Mouse (Mus musculus): ENCODE results near the gene Gjd3.

Gene Gjd3

GRCm38 (mm10) chr11:98982773-98983133 is at the start of gene Gjd3:
Gene Gjd3 (minus strand): TSS chr11:98983016.
- WGBS = 2% methylated on average over 28 of the region's 28 CpGs

DNA sequence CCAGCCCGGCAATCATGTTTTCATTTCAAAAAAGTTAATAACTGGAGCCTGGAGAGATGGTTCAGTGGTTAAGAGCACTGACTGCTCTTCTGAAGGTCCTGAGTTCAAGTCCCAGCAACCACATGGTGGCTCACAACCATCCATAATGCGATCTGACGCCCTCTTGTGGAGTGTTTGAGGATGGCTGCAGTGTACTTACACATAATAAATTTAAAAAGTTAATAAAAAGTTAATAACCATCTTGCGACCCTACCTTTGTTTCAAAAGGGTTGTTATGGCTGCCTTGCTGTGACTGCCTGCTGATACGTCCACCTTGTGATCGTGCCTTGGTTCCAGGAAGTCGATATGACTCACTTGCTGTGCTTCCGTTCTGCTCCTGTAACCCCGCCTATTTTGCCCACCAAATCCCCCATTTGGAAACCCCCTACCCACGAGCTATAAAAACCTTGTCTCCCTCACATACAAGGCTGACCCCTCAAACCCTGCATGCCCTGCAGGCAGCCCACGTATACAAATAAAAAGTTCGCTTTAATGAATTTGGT is 44.2 kb upstream of the Gjd3 start:
- WGBS = 81% methylated on average over 12 of the region's 12 CpGs

DNA sequence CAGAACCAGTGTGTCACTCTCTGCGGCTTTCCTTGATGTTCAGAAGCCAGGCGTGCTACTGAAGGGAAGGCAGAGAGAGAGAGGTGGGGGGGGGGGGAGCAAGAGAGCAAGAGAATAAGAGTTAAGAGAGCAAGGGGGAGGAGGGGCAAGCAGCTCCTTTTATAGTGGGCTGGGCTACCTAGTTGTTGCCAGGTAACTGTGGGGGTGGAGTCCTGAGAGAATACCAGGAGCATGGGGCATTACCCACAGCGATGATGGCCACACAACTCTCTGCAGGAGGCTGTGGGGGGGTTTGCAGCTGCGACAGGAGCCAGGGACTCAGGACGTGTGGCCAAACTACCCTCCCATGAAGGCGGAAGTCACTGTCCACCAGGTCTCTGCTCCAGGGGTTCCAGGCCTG is 43.1 kb upstream of the Gjd3 start:
- WGBS = 96% methylated on average over 6 of the region's 6 CpGs

- 28% methylated on average over 18 of the region's 18 CpGs for WGBS
Measured at GRCm38 (mm10) chr11:99024468-99025134, 41.8 kb upstream of the Gjd3 start.

DNA sequence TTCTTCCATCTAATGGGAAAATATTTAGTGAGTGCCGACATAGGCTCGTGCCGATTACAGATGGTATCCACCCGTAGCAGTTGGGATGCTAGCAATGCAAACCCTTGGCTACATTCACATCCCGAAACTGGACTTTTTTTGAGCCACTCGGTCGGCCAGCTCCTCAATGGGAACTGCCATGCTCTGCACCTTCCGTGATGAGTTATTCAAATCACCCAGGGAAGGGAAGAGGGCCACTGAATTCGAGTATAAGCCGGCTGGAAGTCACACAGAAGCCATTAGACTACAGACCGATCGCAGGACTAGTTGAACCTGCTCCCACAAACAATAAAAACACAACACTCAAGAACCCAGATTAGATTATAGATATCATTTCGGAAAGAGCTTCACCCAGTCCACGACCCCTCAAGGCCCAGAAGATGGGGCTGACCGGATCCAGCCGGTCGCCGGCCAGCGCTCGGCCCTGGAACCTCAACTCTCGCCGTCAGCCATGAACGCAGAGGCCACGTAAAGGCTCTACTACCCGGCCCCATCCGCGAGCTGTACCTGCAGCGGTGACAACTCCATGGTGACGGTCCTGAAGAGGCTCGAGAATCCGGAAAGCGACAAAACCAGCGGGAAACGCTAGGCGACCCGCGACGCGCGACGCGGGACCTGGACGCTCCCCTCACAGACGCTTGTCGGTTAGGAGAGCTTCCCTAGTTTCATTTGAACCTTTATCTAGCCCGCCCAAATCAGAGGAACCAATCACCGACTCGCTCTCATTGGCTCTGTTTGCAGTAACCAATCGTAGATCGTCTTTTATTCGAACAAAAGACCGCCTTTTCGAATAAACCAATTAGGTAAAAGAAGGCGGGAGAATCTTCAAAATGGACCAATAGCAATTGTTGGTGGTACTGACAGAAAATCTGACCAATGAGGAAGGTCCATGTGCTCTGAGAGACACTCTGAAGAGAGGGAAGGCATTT is 41.0 kb upstream of the Gjd3 start, which contains the start of gene Top2a:
Gene Top2a (minus strand): TSS at position 690 of the 968 bp plus-strand sequence.
- under 1% methylated on average over 54 of the region's 54 CpGs for WGBS

- 19% methylated on average over 4 of the region's 4 CpGs for WGBS
Measured at GRCm38 (mm10) chr11:99023094-99023493, 40.3 kb upstream of the Gjd3 start.

- WGBS = 78% methylated on average over 5 of the region's 5 CpGs
Measured at GRCm38 (mm10) chr11:99022384-99022933, 39.6 kb upstream of the Gjd3 start.

DNA sequence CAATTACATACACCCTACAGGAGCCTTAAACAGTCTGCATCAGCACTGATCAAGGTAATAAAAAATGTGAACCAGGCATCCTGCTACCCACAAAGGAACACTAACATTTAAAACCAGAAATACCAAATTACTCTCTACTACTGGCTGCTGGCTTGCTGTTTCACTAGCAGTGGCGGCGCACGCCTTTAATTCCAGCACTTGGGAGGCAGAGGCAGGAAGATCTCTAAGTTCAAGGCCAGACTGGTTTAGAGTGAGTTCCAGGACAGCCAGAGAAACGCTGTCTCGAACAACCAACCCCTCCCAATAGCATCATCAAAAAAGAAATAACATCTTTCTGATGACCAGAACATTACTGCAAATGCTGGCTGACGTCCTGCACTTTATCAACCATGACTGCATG is 37.0 kb upstream of the Gjd3 start:
- WGBS = 97% methylated on average over 6 of the region's 6 CpGs

DNA sequence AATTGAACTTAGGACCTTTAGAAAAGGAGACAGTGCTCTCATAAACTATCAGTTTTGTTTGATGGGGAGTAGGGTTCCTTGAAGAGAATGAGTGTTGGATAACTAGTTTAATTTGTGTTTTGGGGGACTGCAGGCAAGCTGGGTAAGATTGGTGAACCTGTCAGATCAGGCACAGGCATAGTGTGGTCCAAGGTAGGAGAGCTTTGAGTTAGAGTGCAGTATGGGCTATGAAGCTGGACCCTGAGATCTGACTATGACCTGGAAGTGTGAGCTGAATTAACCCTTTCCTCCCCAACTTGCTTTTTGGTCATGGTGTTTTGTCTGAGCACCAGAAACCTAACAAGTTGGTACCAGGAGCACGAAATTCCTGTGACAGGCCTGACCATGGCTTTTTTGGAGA is 31.0 kb upstream of the Gjd3 start:
- WGBS = 94% methylated on average over 1 of the region's 1 CpGs

DNA sequence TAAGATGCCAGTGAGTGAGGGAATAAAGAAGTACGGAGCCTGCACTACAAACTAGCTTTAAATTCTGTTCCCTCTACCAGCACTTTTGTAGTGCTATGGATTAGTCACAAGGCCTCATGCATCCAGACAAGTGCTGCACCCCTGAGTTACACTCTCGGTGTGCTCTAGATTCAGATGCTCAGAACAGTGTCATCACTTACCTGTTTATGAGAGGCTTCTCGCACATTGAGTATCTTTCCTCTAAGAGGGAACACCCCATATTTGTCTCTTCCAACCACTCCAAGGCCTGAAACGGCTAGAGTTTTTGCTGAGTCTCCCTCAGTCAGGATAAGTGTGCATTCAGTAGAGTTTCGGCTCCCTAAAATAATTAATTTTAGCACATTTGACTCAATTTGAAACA is 27.9 kb upstream of the Gjd3 start:
- WGBS = 94% methylated on average over 5 of the region's 5 CpGs

GRCm38 (mm10) chr11:99010124-99010523 is 27.3 kb upstream of the Gjd3 start:
- WGBS = 82% methylated on average over 4 of the region's 4 CpGs

GRCm38 (mm10) chr11:99006788-99007187 is 24.0 kb upstream of the Gjd3 start:
- 89% methylated on average over 9 of the region's 9 CpGs for WGBS

DNA sequence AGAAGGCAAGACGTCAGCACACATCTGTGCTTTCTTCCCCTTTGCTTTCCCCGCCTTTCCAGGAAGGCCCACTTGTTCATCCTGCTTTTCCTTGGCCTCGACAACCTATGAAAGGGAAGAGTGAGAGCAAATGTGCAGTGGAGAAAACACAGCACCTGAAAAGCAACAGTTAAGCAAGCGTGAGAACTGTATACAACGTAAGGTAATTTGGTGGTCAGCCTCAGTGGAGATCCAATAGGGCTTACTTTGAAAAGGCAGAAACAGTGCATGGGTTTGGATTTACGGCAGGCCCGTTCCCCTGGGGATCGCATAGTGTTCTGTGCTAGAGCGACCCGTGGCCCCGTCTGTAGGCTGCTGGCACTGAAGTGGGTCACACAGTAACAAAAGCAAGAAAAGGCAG is 16.4 kb upstream of the Gjd3 start:
- WGBS = 95% methylated on average over 11 of the region's 11 CpGs

DNA sequence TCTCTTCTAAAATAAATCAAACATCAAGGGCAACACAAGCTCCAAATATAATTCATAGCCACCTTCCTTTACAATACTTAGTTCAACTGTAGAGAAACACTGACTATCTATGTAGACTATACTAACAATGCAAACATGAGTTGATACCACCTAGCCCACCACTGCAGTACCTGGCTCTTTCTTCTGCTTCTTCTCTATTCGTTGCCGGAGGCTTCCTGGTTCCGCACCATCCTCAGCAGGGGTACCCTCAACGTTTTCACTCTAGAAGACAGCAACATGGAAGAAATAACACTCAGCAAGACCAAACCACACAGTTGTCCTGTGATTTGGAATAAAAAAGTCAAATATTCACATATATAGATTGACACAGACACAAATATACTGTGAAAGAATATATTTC is 14.8 kb upstream of the Gjd3 start:
- 93% methylated on average over 4 of the region's 4 CpGs for WGBS

DNA sequence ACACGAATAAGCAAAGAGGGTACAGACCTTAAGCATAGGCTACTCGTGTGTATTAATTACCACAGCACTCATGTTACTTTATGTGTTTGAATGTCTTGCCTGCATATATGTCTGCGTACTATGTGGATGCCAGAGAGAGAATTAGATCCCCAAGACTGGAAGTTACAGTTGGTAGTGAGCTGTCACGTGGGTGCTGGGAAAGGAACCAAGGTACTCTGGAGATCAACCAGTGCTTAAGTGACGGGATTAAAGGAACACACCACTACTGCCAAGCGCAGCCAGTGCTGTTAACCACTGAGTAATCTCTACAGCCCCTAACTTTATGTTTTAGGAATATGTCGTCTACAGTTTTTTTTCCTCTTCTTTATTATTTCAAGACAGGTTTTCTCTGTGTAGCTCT is 13.2 kb upstream of the Gjd3 start:
- WGBS = 86% methylated on average over 7 of the region's 7 CpGs

DNA sequence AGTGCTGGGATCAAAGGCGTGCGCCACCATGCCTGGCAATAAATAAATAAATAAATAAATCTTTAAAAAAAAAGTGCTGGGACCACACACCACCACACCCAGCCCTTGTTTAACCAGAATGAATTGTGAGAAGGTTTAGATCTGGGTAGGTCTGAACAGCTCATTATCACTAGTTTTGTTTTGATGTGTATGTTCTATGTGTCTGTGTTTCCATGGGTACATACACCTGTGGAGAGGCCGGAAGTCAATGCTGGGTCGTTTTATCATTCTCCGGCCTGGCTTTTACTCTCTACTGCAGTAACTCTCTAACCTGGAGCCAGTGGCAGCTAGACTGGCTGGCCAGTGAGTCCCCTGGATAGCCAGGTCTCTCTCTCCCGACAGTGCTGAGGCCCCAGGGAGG is 8.1 kb upstream of the Gjd3 start:
- WGBS = 89% methylated on average over 6 of the region's 6 CpGs

- 92% methylated on average over 6 of the region's 6 CpGs for WGBS
Measured at GRCm38 (mm10) chr11:98988260-98988659, 5.4 kb upstream of the Gjd3 start.

DNA sequence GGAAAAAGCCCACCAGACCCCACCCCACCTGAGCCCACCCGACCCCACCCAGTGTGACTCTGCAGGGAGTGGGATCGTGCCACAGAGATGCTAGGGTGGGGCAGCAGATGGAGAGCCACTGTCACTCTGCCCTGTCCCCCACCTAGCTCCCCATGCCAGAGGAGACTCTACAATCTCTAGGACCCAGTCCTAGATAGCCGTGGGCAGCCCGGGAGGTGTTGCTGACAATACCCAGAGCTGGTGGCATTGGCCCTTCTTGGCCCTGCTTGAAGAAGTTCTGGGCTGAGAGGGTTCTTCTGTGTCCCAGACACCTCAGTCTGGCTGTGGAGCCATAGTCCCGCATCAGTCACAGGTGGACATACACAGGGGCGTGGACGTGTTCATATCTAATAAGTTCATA is 2.7 kb upstream of the Gjd3 start:
- 92% methylated on average over 7 of the region's 7 CpGs for WGBS

- WGBS = 64% methylated on average over 8 of the region's 8 CpGs
Measured at GRCm38 (mm10) chr11:98983551-98983950, 735 bp upstream of the Gjd3 start.

DNA sequence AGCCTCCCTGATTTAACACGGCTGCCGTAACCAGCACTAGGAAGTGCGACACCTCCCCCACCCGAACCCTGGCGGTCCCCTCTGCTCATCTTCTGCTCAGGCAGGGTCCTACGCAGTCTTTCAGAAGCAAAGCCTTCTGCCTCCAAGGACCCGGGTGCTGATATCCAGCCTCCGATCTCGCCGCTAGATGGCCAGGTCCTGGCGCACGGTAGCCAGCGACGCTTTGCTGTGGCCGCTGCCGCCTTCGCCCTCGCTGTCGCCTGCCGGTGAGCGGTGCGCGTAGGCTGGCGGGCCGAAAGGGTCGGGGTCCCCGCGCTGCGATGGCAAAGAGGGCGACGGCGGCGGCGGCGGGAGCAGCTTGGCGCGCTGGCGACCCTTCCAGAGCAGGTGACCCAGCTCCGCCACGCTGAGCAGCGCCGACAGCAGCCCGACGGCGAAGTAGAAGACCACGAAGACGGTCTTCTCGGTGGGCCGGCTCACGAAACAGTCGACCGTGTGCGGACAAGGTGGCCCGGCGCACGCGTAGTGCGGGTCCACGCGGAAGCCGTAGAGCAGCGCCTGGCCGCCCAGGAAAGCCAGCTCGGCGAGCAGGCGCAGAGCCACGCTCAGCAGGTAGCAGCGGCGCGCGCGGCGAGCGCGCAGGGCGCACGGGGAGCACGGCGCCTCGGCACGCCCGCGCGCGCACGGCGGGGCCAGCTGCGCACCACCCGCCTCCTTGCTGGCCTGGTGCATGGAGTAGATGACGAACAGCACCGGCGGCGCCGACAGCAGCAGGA is 631 bp downstream of the Gjd3 start:
- under 1% methylated on average over 94 of the region's 94 CpGs for WGBS

DNA sequence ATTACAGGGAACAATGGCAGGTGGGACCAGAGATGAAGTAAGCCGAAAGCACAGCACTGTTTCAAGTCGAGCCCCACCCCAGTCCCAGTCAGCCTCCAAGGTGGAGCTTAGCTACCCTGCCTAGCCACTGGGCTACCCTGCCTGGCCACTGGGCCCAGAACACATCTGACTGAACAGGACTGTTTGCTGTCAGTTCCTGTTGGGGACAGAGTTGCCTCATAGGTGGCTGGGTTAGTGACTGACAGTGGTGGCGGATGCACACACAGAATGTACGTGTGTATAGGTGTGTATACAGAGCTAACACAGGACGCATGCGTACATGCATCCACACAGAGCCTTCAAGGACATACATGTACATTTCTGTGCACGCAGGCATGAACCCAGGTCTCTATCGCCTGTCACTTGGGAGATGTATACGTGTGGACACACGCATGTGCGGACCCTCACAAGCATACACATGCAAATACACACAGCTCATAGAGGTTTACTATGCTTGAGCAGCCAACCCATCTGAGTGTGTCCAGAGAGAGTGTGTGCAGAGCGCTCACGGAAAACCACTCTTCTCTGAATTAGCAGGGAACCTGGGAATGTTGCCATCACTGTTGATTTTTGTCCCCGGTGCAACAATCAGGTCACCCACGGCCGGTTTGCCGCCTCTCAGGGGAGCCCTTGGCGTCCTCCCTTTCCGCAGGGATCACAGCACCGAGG is 1.4 kb downstream of the Gjd3 start:
- 26% methylated on average over 20 of the region's 20 CpGs for WGBS
